Mouse (Mus musculus): ENCODE results near the gene Ddx59.

The Ddx59 gene

GRCm38 (mm10) chr1:136470471-136470870 lies 55.4 kb downstream of the Ddx59 start:
- ChIA-PET CTCF (interaction anchor here in 2 of 4 experiments (0.6 to 1.0 kb wide), 5 partner anchors 41 to 760 kb away, joined by 3 read pairs; no protein-coding TSS in a partner anchor), POLR2A (interaction anchor here (0.6 to 1.9 kb wide), 19 partner anchors 9 to 1321 kb away, joined by 3 to 9 read pairs (median 4); partner anchors contain the start of gene Ddx59 (in 2 of the 4))

Data from embryonic stem cell, embryonic (primary cell).